Mouse (Mus musculus) hindlimb bud, embryonic 11.5 days (tissue): Measurements from ENCODE around the gene Rpap3.

ENCODE experiments used
- DNase-seq: peaks from one replicate; pipeline ENCODE4 v3.0.0-alpha.2; 2012; ENCODE audit warnings: low read depth, low spot score; ENCODE audit errors: extremely low spot score

Gene Rpap3

DNA sequence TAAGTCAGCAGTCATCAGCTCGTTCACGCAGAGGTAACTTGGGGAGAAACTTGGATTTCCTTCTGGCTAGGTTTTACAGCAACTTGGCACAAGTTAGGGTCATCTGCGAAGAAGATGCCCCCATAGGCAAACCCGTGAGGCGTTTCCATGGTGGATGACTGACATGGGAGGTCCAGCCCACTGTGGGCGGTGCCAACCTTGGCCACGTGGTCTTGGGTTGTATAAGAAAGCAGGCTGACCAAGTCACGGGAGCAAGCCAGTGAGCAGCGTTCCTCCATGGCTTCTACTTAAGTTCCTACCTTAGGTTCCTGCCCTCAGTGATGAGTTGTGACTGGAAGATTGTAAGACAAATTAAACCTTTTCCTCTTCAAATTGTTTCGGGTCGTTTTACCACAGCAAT, 26.4 kb upstream of the Rpap3 start:
- no peak for DNase-seq

DNA sequence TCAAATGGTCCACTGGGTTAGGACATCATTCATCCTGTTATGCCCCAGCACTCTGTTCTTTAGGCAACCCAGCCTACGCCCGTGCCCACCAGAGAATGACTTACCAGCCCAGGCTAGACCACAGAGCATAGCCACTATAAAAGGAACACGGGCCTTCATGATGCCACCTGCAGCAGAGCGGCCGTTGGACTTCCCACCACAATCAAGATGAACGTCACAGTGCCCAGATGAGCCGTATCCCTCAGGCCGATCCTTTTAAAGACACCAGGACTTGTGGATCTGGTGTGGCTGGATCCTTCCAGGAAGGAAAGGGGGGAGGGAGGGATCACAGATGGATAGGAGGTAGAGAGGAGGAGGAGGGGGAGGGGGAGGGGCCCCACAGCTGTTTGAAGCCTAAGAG, 25.5 kb upstream of the Rpap3 start, which contains the start of gene Endou:
Gene Endou, minus strand, starts transcription at position 229 of the 400 bp plus-strand sequence.
- no peak for DNase-seq

DNA sequence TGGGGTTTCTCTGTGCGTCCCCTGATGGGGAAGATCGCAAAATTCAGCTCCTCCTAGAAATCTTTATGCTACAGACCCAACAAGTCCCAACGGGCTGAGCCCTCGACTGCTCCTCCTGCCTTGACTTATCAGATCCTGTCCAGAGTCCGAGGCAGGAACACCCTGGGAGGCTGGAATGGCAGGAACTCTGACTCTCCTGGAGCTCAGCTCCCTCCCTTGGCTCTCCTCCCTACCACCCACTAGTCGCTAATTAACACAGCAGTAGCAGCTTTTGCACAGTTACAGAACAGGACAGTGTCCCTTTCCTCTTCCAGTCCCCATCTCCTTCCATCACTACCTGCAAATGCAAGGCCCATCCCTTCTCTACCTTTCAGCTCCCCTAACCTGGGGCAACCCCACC, 24.7 kb upstream of the Rpap3 start:
- DNase-seq = no peak

DNA sequence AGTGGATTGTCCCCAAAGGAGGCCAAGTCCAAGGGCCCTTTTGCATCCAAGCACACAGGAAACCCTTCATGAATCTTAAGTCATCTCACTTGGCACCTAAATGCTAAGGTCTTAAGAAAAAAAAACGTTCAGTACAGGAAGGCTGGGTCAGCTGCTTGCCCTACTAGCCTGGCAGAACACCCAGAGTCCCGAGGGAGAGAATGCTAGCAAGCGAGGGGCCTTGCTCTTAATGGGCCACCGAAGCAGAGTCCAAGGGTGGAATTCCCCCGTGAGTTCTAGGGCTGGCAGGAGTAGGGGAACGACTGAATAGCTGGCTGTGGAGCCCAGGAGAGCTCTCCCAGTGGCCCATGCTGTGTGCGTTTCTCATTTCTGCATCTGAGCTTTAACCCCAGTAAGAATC, 23.2 kb upstream of the Rpap3 start:
- no peak for DNase-seq

DNA sequence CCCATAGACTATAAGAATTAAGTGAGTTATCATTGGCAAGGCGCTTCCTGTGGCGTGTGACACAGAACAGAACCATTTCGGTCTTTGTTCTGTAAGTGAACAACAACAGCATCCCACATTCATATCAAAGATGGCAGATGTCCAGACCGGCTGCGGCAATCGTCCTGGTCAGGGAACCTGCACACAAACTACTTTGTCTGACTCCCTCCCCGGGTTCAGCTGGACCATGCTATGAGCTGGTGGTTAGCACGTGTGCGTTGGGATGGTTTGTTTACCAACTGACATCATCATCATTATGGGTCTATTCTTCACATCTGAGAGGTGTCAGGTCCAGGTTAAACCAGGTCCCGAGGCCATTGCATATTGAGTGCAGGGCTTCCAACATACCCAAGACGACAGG, 22.8 kb upstream of the Rpap3 start:
- DNase-seq = no peak

DNA sequence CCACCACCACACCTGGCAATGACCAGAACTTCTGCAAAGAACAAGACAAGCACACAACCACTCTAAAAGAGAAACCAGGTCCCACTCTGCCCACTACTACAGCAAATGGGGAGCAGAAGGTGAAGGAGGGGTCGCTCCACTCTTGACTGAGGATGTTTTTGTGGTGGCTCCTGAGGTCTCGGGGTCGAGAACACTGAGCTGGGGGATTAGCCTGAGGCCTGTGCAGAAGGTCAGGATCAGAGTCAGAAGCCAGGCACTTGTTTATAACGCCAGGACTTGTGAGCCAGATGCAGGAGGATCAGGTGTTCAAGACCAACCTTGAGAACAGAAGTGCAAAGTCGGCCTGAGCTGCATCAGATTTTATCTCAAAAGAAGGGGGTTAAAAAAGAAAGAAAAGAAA, 21.9 kb upstream of the Rpap3 start:
- DNase-seq = no peak

DNA sequence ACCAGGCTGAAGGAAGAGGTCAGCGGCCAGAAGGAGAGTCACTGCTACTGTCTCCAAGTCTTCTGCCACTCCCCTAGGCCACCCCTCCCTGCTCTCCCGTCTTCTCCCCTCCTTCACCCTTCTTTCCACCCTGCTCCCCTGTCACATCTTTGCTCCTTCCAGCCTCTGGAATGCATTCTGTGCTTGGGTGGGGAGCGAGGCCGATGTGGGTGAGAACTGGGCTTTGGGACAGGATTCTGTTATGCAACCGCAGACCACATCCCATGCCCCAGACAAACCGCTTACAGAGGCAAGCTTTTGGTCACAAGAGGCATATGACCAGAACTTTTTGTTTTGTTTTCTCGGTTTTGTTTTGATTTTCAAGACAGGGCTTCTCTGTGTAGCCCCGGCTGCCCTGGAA, 21.4 kb upstream of the Rpap3 start:
- no peak for DNase-seq

DNA sequence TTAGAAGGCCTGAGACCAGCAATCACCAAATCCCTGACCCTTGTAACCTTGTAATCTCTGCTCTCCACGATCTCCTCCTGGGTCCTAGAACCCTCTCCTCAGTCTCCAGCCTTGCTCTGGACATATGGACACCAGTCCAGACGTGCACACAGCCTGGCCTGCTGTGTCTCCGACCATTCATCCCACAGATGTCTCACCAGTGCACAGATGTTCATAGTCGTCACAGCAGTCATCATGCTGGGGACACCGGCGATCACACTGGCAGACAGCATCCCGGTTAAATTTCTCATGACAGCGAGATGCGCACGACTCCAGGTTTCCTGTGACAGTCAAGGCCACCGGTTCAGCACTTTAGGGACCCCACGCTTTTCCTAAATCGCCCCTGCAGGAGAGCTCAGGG, 20.7 kb upstream of the Rpap3 start:
- no peak for DNase-seq

DNA sequence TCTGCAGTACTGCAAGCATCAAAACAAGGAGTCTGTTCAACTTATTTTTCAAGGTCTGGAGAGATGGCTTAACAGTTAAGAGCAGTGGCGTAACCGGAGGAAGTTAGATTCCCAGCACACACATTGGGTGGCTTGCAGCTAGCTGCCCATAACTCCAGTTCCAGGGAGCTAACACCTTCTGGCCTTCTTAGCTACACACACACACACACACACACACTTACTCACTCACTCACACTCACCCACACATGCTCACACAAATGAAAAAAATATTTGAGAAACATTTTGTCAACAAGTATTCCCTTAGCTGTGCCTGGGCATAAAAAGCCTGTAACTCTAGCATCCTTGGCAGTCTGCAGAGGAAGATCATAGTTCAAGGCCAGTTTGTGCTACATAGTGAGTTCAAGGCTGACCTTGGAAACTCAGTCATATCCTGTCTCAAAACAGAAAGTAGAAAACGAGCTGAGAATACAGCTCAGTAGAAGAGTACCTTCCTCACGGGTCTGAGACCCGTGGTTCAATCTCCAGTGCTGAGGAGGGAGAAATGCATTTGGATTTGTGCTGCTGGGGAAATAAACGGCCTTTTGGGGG, 19.7 kb upstream of the Rpap3 start:
- no peak for DNase-seq

DNA sequence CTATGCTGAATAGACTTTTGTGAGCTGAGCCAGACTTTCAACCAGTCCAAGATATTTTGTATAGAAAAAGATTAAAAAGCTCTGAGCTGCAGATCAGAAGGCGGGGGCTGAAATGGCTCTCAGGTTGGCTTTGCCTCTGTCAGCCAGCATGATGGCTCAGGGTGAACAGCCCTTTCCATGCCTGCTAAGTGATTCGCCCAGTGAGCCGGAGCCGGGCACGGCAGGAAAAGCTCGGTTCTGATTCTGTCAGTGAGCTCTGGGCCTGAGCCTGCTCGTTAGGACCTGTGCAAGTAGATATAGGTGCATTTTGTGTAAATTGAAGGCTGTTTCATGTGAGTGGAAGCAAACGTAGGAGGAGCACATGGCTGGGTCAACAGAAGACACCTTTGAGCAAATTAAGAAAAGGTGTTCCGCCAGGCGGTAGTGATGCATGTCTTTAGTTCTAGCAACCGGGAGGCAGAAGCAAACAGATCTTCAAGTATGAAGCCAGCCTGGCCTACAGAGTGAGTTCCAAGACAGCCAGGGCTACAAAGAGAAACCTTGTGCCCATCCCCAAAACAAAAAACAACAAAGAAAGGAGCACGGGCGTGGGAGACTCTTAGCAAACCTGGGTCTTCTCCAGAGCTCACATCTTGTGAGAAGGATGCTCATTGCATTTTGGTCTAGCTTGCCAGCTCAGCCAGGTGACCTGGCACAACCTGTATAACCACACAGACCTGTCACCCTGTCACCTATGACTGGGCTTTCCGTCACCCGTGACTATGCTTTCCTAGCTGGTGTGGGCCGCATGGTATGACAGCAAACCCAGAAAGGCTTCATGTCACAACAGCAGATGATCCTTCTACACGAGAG, 18.9 kb upstream of the Rpap3 start:
- no peak for DNase-seq

DNA sequence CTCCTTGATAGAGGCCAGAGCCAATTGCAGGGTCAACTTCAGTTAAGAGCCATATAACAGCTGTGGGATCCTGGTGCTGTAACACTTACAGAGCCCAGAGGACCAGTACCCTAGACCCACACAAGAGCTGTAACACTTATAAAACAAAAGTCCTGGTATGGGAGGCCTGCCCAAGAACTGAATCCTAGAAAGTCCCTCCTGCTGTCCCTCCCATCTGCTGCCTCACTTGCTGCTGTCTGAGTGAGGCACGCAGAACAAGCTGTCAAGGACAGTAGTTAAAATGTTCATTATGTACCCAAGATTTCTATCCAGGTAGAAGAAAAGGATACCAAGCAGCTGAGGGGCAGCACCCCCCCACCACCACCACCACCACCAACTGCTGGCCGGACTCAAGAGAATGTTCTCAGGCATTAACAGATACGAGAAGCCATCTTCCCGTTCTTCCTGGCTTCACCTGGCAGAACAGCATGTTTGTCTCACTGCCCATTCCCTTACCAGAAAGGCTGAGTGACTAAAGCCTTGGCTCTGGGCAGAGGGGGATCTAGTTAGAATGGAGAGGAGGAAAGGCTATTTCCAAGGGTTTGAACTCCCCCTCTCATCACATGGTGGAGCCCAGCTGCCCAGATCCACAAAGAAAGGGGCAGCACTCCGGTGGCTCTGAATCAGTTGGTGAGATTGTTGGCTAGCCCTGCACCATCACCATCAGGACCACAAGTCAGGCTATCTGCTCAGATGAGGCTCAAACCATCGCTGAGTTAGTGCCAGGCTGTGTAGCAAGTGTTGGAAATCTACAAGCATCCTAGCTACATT, 18.1 kb upstream of the Rpap3 start:
- DNase-seq = no peak

DNA sequence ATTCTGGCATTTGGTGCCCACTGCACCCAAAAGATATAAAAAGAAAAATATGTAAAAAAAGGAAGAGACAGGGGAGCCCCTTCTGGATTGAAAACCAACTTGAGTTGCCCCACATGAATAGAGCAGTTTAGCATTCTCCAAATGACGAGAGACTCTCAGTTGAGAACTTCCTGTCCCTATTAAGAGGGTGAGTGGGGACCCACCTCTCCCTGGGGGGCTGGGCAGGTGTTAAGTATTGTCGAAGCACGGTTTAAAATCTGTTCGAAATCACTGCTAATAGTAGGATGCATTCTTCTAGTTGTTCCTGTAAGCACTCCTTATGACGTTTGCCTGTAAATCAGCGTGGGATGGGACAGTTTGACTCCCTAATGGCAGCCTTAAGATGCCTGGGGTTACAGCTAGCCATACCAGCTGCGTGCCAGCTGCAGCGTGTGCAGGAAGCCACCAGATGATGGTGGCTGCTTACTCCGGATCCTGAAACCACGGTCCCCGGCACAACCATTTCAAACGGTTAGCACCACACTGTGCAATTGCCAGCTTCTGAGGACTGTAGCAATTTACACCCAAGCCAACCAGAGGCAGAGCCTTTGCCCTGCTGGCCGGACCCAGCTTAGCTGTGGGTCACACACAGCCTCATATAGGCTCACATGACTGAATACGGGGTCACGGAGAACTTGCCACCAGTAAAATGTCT, 15.5 kb upstream of the Rpap3 start:
- DNase-seq = no peak

DNA sequence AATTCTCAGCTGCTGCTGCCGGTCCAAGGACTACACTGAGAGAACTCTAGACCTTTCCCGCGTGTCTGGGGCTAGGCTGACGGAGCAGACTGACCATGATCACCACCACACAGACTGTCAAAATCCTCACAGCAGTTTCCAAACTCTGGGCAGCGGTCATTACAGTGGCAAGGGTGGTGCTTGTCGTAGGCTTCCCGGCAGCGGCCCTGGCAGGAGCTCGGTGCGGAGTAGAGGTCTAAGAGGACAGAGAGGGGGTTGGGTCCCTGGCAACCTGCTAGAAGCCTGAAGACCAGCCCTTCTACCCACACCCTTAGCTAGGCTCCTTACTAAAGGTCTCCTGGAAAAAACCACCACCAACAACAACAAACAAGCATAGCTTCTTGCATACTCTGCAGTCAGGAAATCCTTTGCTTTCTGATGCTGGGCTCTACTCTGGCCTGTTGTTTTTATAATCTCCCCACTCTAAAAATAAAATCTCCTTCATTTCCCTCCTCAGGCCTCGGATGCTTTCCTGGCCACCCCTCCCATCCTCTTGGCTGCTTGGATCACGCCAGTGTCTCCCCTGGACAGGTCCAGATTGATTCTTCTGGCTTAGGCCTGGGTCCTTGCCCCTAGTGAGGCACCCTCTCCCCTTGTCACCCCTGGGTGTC, 14.5 kb upstream of the Rpap3 start:
- no peak for DNase-seq

DNA sequence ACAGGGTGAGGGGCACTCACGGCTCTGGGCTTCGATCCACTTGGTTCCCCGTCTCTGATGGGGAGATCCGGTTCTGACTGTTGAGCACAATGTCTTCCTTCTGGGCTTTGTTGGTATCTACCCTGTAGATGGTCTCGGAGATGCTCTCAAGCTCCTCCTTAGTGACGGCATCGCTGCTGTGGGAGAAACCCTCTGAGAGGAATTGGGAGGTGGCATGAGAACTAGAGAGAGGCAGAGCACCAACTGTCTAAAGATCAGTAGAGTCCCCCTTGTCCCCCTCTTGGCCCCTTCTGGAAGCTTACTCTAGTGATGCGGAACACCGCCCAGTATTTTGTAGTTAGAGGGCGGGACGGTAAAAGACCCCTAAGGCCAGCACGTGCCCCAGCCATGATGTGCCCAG, 13.9 kb upstream of the Rpap3 start:
- no peak for DNase-seq

DNA sequence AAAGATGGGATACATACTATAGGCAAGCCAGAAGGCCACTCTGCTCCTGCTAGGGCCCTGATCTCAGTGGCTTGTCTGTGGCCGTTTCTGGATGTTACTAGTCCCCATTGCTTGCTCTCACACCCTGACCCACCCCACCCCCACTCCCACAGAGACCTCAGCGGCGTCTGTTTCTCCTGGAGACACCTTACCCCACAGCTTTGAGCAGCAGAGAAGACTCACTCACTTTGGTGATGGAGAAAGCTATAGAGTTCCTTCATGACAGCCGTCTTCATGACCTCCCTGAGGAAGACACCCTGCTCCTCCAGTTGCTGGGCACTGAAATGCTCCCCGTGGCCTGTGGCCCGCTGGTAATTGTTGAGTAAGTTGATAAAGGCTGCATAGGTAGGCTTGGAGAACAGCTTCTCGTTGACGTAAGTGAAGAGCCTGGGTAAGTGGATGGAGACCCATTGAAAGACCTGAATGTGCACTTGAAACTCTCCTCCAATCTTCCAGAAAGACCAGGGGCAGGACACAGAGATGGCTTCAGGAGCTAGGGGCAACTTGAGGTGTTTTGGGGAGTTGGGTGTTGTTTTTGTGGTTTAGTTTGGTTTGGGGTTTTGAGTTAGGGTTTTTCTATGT, 13.0 kb upstream of the Rpap3 start:
- DNase-seq = no peak

DNA sequence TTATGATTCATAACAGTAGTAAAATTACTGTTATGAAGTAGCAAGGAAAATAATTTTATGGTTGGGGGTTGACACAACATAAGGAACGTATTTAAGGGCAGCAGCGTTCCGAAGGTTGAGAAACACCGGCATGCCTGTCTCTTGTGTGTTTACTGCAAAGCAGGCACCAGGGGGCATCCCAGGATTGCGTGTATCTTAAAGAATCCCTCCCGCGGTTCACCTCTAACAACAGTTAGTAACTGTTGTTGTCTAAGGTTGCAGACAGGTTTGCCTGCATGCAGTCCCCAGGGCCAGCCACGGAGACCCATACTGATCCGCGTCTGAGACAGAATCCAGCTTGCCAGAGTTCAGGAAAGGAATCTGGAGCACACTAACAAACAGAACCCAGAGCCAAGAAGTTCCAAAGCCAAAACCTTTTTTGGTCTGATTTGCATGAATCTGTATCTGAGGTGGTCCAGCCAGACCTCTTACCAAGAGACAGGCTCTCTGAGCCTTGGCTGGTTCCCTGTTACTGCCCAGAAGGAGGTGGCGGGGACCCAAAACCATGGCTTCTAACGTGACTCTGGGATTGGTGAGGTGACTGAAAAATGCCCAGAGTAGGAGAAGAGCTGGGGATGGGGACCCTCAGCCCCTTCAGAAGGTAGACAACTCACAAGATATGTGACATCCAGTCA, 12.4 kb upstream of the Rpap3 start:
- DNase-seq = no peak

DNA sequence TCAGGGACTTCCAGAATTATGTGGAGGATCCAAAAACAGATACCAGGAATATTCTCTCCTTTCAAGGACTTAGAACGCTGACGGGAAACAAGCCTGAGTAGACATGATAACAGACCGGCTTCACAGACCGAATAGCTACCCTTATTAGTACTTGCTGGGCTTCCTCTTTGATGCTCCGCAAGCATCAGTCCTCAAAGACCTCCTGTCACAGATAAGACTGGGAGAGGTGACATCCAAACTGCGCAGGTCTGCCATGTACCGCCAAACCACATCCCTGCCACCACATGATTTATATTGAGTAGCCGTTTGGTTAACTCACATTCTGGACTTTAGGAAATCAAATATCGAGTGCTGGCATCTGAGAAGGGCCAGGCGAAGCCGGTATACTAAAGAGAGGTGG, 11.2 kb upstream of the Rpap3 start:
- DNase-seq = no peak

DNA sequence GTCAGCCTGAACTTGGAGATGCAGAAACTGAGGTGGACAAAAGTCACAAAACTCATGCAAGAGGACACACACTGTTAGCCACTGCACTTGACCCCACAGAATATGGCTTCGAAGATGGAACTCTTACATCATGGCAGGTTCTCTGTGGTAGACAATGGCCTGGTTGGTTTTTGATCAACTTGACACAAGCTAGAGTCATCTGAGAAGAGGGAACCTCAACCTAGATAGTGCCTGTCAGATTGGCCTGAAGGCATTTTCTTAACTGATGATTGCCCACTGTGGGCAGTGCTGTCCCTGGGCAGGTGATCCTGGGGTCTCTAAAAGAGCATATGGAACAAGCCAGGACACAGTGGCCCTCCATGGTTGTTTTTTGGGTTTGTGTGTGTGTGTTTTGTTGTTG, 10.1 kb upstream of the Rpap3 start:
- DNase-seq = no peak

DNA sequence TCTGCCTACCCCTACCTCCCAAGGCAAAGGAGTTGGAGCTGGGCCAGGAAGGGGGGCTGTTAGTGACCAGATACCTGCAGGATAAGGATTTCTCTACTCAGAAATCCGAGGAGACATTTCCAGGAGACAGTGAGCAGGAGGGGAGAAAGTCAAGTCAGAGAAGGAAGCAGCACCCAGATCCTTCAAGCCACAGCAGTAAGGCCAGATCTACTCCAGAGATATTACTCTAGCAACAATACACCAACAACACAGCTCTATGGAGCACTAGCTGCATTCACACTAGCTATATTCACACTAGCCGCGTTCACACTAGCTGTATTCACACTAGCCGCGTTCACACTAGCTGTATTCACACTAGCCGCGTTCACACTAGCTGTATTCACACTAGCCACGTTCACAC, 9.5 kb upstream of the Rpap3 start:
- no peak for DNase-seq

DNA sequence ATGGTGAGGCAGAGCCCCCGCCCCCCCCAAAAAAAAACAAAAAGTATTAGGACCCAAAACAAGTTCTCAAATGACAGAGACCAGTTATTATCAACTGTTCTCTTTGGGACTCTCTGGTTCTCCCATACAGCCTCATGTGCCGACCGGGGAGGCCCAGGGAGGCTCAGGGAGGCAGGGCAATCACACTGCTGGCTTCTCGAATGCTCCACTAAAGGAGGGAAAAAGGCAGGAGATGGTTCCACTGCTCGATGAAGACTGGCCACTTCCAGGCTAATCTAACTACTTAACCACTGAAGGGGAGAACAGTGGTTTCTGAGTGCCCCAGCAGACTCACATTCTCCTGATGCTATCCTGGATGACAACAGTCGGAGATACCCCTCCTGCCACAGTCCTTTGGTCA, 6.9 kb upstream of the Rpap3 start:
- no peak for DNase-seq
